Mouse (Mus musculus): Measurements from ENCODE around the gene Glycam1. TPM values are rescaled to one million over a fixed set of nuclear protein-coding genes. Genes with fewer than 3 reads are reported as not detected.
"Not testable (repeated sequence)": the region's sequence is repeated elsewhere in the genome, so short reads cannot be mapped to it uniquely, and the experiment has no call there.

Gene Glycam1
- polyA plus RNA-seq (2011; ENCODE audit: insufficient read length, low read depth, missing spikeins): not detected in 2 replicates

DNA sequence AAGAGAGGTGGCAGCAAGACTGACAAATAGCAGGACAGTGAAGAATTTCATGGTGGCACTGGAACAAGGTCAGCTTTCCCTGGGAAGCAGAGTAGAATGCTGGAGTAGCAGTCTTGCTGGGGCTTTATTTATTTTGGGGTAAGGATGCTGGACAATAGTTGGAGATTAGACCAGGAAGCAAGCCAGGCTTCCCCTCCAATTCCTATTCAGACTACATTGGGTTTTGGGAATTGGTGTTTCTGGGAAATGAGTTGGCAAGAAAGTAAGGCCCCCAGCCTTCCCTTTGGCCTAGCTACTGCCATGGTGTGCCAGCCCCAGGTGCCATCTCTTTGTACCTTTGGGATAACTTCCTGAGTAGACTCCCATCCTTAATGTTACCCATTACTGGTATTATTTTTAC, at the start of gene Glycam1:
Glycam1 (minus strand) TSS at position 101 of the 400 bp plus-strand sequence.
- TF ChIP-seq CTCF (IDR thresholded peaks at IDR 0.05; ENCODE audit: borderline replicate concordance, insufficient read depth, low read length) (no peak), POLR2A (IDR thresholded peaks at IDR 0.05; ENCODE audit: low read depth, low read length) (no peak)
- Histone ChIP-seq H3K4me3 (ENCODE audit: insufficient read depth, low read length) (no peak within 1 kb of the TSS), H3K27ac (ENCODE audit: insufficient read depth, low read length) (no peak within 1 kb of the TSS), H3K4me1 (ENCODE audit: control insufficient read depth, insufficient read depth, low read length) (no peaks in the 10 kb centered on the region)

DNA sequence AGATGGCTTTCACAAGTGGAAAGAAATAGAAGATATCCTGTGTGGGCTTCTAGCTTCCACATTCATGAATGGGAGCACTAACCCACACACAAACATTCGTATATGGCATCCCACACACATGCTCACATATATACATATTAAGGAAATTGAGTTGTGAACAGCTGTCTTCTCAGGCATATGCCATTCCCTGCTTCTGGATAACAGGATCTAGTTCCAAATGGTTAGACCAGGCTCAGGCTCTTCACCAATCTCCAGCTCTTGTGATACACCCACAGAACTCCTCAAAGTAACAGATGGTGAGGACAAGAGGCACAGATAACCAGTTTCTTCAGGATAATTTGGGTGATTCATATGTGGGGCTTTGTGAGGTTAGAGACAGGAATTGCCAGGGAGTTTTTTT, 39.6 kb upstream of the Glycam1 start:
- no peaks in the 10 kb centered on the region for H3K4me1 ChIP-seq (ENCODE audit: control insufficient read depth, insufficient read depth, low read length)
- TF ChIP-seq CTCF (IDR thresholded peaks at IDR 0.05; ENCODE audit: borderline replicate concordance, insufficient read depth, low read length) (no peak), POLR2A (IDR thresholded peaks at IDR 0.05; ENCODE audit: low read depth, low read length) (no peak)
- H3K27ac ChIP-seq (ENCODE audit: insufficient read depth, low read length): no peak overlapping the region
- no peak overlapping the region for H3K4me3 ChIP-seq (ENCODE audit: insufficient read depth, low read length)

DNA sequence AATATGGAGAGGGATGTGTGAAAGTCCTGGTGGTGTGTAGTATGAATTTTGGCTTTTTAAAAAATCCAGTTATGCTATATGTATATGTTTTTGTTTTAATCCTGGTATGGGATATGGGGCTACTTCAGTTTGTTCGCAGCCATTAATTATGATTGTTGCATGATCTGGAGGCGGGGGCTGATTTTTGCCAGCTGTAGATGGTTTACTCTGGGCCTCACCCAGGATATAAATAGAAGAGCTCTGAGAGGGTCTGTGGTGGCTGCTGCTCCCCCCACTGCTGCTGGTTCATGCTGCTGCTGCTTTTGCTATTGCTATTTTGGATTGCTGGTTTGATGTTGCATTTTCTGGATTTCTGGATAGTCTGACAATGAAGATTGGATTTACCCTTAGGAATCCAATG, 25.9 kb upstream of the Glycam1 start:
- no peaks in the 10 kb centered on the region for H3K4me1 ChIP-seq (ENCODE audit: control insufficient read depth, insufficient read depth, low read length)
- no peak overlapping the region for H3K4me3 ChIP-seq (ENCODE audit: insufficient read depth, low read length)
- no peak for TF ChIP-seq POLR2A (IDR thresholded peaks at IDR 0.05; ENCODE audit: low read depth, low read length)
- no peak for TF ChIP-seq CTCF (IDR thresholded peaks at IDR 0.05; ENCODE audit: borderline replicate concordance, insufficient read depth, low read length)
- H3K27ac ChIP-seq (ENCODE audit: insufficient read depth, low read length): no peak overlapping the region

DNA sequence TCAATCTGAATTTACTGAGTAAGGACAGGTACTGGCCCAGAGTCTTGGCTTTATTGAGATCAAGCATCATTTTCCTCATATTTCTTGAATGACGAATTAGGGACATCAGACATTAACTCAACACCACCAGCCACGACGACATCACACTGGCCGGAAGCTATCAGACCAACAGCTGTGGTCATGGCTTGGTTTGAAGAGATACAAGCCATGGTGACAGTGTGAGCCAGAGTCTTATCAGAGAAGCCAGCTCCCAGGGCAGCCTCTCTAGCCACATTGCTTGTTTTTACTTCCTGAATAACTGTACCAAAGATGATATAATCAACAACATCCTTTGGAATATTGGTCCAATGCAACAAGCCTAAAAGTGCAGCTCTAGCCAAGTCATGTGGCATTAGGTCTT, 22.9 kb upstream of the Glycam1 start:
- not testable (repeated sequence) for H3K4me1 ChIP-seq (ENCODE audit: control insufficient read depth, insufficient read depth, low read length); H3K4me3 ChIP-seq (ENCODE audit: insufficient read depth, low read length); H3K27ac ChIP-seq (ENCODE audit: insufficient read depth, low read length)

DNA sequence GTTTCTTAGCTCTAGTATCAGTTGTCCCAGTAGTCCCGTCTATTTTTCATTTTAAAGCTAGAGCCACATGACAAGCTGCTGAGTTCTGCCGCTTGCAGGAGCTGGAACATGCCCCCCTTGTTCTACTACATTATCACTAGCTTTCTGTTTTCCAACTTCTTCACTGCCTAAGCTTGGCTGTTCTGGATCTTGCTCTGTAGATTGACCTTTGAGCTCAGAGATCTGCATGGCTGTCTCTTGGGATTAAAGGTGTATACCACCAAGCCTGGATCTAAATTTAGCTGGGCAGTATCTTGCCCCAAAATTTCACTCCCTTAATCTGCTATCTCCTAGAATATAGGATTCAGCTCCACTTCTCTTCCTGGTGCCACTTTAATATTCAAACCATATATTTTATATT, 21.0 kb upstream of the Glycam1 start:
- H3K4me1 ChIP-seq (ENCODE audit: control insufficient read depth, insufficient read depth, low read length): no peaks in the 10 kb centered on the region
- no peak overlapping the region for H3K27ac ChIP-seq (ENCODE audit: insufficient read depth, low read length)
- H3K4me3 ChIP-seq (ENCODE audit: insufficient read depth, low read length): no peak overlapping the region
- no peak for TF ChIP-seq POLR2A (IDR thresholded peaks at IDR 0.05; ENCODE audit: low read depth, low read length)
- no peak for TF ChIP-seq CTCF (IDR thresholded peaks at IDR 0.05; ENCODE audit: borderline replicate concordance, insufficient read depth, low read length)

DNA sequence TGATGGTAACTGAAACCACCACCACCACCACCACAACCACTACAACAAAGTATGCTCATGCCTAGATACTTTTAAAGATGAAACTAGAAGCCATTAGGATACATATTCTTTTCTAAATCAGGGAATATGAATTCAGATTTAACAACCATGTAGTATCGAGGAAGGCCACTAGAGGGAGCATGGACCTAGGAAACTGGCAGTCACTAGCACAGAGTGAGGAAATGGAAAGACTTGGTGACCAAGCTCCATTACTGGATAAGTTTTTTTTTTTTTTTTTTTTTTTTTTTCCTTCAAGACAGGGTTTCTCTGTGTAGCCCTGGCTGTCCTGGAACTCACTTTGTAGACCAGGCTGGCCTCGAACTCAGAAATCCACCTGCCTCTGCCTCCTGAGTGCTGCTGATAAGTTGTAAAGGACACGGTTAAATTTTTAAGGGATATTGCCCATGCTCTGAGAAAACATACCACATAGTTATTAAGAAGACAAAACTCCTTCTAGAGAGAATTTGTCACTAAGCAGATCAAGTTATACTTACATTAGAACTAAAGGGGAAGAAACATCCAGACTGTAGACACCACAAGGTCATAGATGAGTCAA, 12.7 kb downstream of the Glycam1 start:
- Histone ChIP-seq H3K4me1 (ENCODE audit: control insufficient read depth, insufficient read depth, low read length) (no peaks in the 10 kb centered on the region), H3K4me3 (ENCODE audit: insufficient read depth, low read length) (no peak overlapping the region), H3K27ac (ENCODE audit: insufficient read depth, low read length) (no peak overlapping the region)
- TF ChIP-seq CTCF (IDR thresholded peaks at IDR 0.05; ENCODE audit: borderline replicate concordance, insufficient read depth, low read length) (peak; percentile 36; the same call in 1 of the 2 replicates), POLR2A (IDR thresholded peaks at IDR 0.05; ENCODE audit: low read depth, low read length) (no peak)

DNA sequence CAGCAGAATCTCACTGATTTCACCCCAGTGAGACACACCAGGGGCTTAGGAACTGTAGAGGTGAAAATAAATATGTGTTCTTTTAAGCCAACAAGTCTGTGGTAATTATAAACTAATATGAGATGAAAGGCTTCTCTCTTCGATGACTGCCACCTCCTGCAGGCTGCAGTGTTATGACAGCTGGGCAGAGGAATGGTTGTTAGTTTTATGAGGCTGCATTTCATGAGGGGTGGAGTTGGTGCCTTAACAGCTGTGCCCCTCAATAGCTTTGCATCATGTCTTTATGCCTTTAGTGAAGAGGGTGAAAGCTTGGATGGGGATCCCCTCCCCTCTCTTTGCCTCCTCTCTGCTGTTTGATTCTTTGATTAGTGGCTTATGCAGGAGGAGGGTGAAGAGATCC, 13.8 kb downstream of the Glycam1 start:
- Histone ChIP-seq H3K27ac (ENCODE audit: insufficient read depth, low read length) (no peak overlapping the region), H3K4me3 (ENCODE audit: insufficient read depth, low read length) (no peak overlapping the region), H3K4me1 (ENCODE audit: control insufficient read depth, insufficient read depth, low read length) (no peaks in the 10 kb centered on the region)
- TF ChIP-seq CTCF (IDR thresholded peaks at IDR 0.05; ENCODE audit: borderline replicate concordance, insufficient read depth, low read length): no peak
- no peak for TF ChIP-seq POLR2A (IDR thresholded peaks at IDR 0.05; ENCODE audit: low read depth, low read length)

DNA sequence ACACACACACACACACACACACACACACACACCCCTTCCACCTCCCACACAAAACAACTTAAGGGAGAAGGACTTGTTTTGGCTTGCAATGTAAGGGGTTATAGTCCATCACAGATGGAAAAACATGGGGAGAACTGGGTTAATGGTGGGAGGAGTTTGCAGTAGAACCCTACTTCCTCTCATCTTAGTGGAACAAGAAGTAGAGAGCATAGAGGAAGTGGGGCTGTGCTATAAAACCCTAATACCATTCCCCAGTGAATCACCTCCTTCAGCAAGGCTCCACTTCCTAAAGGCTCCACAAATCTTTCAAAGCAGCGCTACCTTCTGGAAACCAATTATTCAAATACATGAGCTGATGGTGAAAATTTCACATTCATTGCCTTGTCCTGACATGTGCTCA, 15.4 kb downstream of the Glycam1 start:
- TF ChIP-seq POLR2A (IDR thresholded peaks at IDR 0.05; ENCODE audit: low read depth, low read length): no peak
- no peak for TF ChIP-seq CTCF (IDR thresholded peaks at IDR 0.05; ENCODE audit: borderline replicate concordance, insufficient read depth, low read length)
- no peak overlapping the region for H3K4me3 ChIP-seq (ENCODE audit: insufficient read depth, low read length)

DNA sequence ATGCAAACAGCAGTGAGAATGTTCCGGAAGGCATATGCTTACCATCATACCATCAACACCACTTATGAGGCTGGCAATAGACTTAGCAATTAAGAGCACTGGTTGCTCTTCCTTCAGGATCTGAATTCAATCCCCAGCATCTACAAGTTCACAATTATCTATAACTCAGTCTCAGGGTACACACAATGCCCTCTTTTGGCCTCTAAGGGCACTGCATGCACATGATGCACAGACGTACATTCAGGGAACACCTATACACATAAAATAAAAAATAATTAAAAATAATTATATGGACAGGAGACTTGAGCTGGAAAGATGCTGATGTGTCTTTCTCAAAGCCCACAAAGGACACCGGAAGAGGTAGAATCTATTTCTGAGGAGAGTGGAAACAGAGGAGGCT, 16.9 kb downstream of the Glycam1 start:
- Histone ChIP-seq H3K4me1 (ENCODE audit: control insufficient read depth, insufficient read depth, low read length) (no peaks in the 10 kb centered on the region), H3K27ac (ENCODE audit: insufficient read depth, low read length) (no peak overlapping the region), H3K4me3 (ENCODE audit: insufficient read depth, low read length) (no peak overlapping the region)
- no peak for TF ChIP-seq CTCF (IDR thresholded peaks at IDR 0.05; ENCODE audit: borderline replicate concordance, insufficient read depth, low read length)
- no peak for TF ChIP-seq POLR2A (IDR thresholded peaks at IDR 0.05; ENCODE audit: low read depth, low read length)

More for the DNA sequence above, 15.4 kb downstream of the Glycam1 start:
- Histone ChIP-seq H3K4me1 (ENCODE audit: control insufficient read depth, insufficient read depth, low read length) (no peaks in the 10 kb centered on the region), H3K27ac (ENCODE audit: insufficient read depth, low read length) (no peak overlapping the region)

DNA sequence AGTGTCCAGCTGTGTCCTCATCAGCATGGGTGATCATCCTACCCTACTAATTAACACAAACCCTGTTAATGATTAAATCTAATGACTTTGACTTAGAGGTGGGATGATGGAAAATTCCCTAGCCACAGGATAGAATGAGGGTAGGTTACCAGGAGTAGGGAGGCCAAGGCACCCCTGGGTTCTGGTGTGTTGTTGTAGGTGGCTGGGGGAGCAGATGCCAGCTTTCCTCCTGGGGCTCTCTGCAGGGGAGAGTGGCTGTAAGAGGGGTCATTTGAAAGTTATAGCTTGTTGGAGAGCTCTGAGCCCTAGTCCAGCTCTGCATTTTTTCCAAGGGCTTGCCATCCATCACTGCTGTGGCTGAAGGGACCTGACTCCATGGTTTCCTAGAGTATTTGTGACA, 22.4 kb downstream of the Glycam1 start:
- Histone ChIP-seq H3K4me3 (ENCODE audit: insufficient read depth, low read length) (no peak overlapping the region), H3K4me1 (ENCODE audit: control insufficient read depth, insufficient read depth, low read length) (no peaks in the 10 kb centered on the region), H3K27ac (ENCODE audit: insufficient read depth, low read length) (no peak overlapping the region)
- no peak for TF ChIP-seq POLR2A (IDR thresholded peaks at IDR 0.05; ENCODE audit: low read depth, low read length)
- no peak for TF ChIP-seq CTCF (IDR thresholded peaks at IDR 0.05; ENCODE audit: borderline replicate concordance, insufficient read depth, low read length)

DNA sequence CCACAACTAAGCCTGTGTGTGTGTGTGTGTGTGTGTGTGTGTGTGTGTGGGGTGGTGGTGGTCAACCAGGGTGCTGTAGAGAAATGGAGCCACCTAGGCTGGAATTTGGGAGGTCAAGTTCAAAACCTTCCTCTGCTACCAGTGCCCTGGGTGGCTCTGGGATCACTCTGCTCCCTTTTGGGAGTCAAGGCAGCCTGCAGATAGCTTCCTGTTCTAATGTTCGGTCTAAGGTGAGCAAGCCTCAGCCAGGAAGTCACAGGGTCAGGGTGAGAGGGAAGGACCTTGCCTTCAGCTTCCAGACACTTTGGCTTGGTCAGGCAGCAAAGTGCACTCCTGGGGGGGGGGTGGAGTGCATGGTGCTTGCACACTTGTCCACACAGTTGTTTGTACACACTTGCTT, 24.2 kb downstream of the Glycam1 start:
- no peaks in the 10 kb centered on the region; the same call in 1 of the 2 replicates for H3K4me1 ChIP-seq (ENCODE audit: control insufficient read depth, insufficient read depth, low read length)
- H3K27ac ChIP-seq (ENCODE audit: insufficient read depth, low read length): no peak overlapping the region
- H3K4me3 ChIP-seq (ENCODE audit: insufficient read depth, low read length): no peak overlapping the region
- TF ChIP-seq POLR2A (IDR thresholded peaks at IDR 0.05; ENCODE audit: low read depth, low read length): no peak
